Mouse (Mus musculus) forebrain, embryonic 10.5 days (tissue): ENCODE measurements at regions not wholly inside any gene's neighbourhood (a gene's known extent, or its start where the extent isn't known, plus 50 kb on each side); places are given as distances from the start of the nearest gene placed in this dataset.

Source experiments
- DNase-seq: peaks from one replicate; pipeline ENCODE4 v3.0.0-alpha.2; 2017; ENCODE audit warnings: low spot score; ENCODE audit errors: extremely low spot score
- H3K27ac ChIP-seq: fragments of 300-500 bp; sonication (generic); 2 replicates; pipeline ENCODE4 v1.5.1; 2016; ENCODE audit warnings: mild to moderate bottlenecking
- H3K27me3 ChIP-seq: fragments of 300-500 bp; sonication (generic); 2 replicates; pipeline ENCODE4 v1.6.1; 2016; ENCODE audit warnings: mild to moderate bottlenecking; ENCODE audit not compliant: poor library complexity, severe bottlenecking
- H3K36me3 ChIP-seq: fragments of 300-500 bp; sonication (generic); replicated peaks from 2 replicates; pipeline ENCODE4 v1.6.1; 2016; ENCODE audit warnings: mild to moderate bottlenecking, moderate library complexity
- H3K4me1 ChIP-seq: fragments of 300-500 bp; sonication (generic); 2 replicates; pipeline ENCODE4 v1.6.1; 2016
- H3K4me3 ChIP-seq: fragments of 300-500 bp; sonication (generic); 2 replicates; pipeline ENCODE4 v1.5.1; 2016; ENCODE audit warnings: mild to moderate bottlenecking, moderate library complexity
- H3K9me3 ChIP-seq: fragments of 300-500 bp; sonication (generic); 2 replicates; pipeline ENCODE4 v1.6.1; 2016; ENCODE audit warnings: mild to moderate bottlenecking, moderate library complexity
- WGBS: fragments of 180-500 bp; shearing (Covaris S2); methylation state at CpG from one replicate; pipeline ENCODE4 v1.1.7; 2016; 5-methylcytosine and 5-hydroxymethylcytosine counted together

- Histone ChIP-seq H3K27ac (no peak overlapping the region), H3K9me3 (no peaks in the 10 kb centered on the region), H3K4me1 (peaks cover 6% of the 10 kb centered on the region), H3K27me3 (peaks cover 15% of the 10 kb centered on the region), H3K36me3 (no peaks in the 10 kb centered on the region), H3K4me3 (no peak overlapping the region)
- WGBS: 80% methylated on average over 13 of the region's 13 CpGs
- DNase-seq: no peak
Measured at GRCm38 (mm10) chr8:92240686-92241275, 116.6 kb upstream of the Irx5 start.

- 82% methylated on average over 23 of the region's 23 CpGs for WGBS
- Histone ChIP-seq H3K4me3 (no peak overlapping the region), H3K4me1 (peaks cover 6% of the 10 kb centered on the region), H3K27ac (no peak overlapping the region), H3K9me3 (no peaks in the 10 kb centered on the region), H3K27me3 (no peaks in the 10 kb centered on the region), H3K36me3 (no peaks in the 10 kb centered on the region)
- DNase-seq: no peak
Measured at GRCm38 (mm10) chr8:92231326-92232225, 125.8 kb upstream of the Irx5 start.

DNA sequence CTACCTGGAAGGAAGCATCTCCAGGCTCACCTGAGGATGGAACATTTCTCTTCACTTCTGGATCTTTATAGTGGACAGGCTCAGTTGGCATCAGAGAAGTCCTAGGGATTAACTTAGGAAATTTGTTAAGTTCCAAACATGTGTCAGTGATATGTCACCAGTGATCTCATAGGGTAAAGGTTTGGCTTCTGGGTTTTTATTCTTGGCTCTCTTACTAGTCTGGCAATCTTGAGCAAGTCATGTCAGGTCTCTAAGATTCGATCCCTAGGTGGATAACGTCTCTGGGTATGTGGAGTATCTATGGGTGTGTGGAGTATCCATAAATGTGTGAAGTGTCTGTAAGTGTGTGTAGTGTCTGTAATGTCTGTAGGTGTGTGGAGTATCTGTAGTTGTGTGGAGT, 127.9 kb upstream of the Irx5 start:
- no peaks in the 10 kb centered on the region for H3K36me3 ChIP-seq
- peaks cover 6% of the 10 kb centered on the region for H3K4me1 ChIP-seq
- no peak overlapping the region for H3K27ac ChIP-seq
- WGBS: 96% methylated on average over 2 of the region's 2 CpGs
- no peaks in the 10 kb centered on the region; the same call in 1 of the 2 replicates for H3K9me3 ChIP-seq
- H3K4me3 ChIP-seq: no peak overlapping the region
- DNase-seq: no peak
- no peaks in the 10 kb centered on the region for H3K27me3 ChIP-seq

- no peaks in the 10 kb centered on the region for H3K4me1 ChIP-seq
- H3K9me3 ChIP-seq: no peaks in the 10 kb centered on the region; the same call in 1 of the 2 replicates
- no peak for DNase-seq
- peaks cover 6% of the 10 kb centered on the region; the same call in 1 of the 2 replicates for H3K27me3 ChIP-seq
- H3K27ac ChIP-seq: no peak overlapping the region
- 95% methylated on average over 3 of the region's 3 CpGs for WGBS
- no peaks in the 10 kb centered on the region for H3K36me3 ChIP-seq
- no peak overlapping the region for H3K4me3 ChIP-seq
Measured at GRCm38 (mm10) chr8:92224929-92225328, 132.5 kb upstream of the Irx5 start.

DNA sequence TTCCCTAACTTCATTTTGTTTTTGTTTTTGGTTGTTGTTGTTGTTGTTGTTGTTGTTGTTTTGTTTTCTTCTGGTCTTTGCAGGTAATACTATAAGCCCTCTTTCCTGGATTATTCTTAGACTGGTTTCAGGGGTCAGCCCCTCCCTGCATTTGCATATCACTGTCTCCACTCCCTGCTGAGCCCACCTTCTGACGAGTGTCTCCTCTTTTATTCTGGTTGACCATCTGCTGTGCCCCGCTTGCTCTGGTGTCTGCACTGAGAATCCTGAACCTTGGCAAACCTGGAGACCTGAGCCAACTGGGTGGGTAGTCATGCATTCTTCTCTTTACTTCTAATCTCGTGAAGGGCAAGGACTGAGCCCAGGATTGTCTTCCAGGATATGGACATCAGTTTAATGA, 134.4 kb upstream of the Irx5 start:
- Histone ChIP-seq H3K27me3 (peaks cover 19% of the 10 kb centered on the region), H3K4me1 (peaks cover 8% of the 10 kb centered on the region), H3K9me3 (no peaks in the 10 kb centered on the region; the same call in 1 of the 2 replicates), H3K4me3 (no peak overlapping the region), H3K36me3 (no peaks in the 10 kb centered on the region), H3K27ac (no peak overlapping the region)
- no peak for DNase-seq
- 59% methylated on average over 3 of the region's 3 CpGs for WGBS

- WGBS: 62% methylated on average over 9 of the region's 9 CpGs
- Histone ChIP-seq H3K4me3 (no peak overlapping the region), H3K4me1 (peaks cover 28% of the 10 kb centered on the region), H3K27me3 (peaks cover 43% of the 10 kb centered on the region), H3K36me3 (no peaks in the 10 kb centered on the region), H3K9me3 (no peaks in the 10 kb centered on the region), H3K27ac (no peak overlapping the region)
- no peak for DNase-seq
Measured at GRCm38 (mm10) chr8:92219181-92219890, 138.1 kb upstream of the Irx5 start.

DNA sequence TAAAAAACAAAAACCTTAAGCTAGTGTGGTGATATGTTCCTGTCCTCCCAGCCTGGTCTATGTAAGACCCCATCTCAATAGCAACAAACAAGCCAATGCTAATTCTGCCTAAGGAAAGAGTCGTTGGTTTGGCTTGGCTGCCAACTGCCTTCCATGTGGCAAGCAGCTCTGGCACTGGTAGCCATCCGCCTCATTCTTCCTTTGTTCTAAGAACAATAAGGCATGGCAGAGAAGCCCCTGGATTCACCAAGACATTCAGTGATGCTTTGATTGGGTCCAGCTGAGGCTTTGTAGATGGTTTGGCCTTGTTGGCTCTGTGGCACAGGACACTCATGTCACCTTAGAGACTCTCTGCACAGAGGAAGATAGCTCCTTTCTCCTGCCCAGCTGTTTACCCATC, 139.9 kb upstream of the Irx5 start:
- H3K4me1 ChIP-seq: peaks cover 34% of the 10 kb centered on the region
- H3K27me3 ChIP-seq: peaks cover 59% of the 10 kb centered on the region
- 71% methylated on average over 2 of the region's 2 CpGs for WGBS
- no peak for DNase-seq
- no peak overlapping the region for H3K27ac ChIP-seq
- no peak overlapping the region for H3K4me3 ChIP-seq
- no peaks in the 10 kb centered on the region for H3K9me3 ChIP-seq
- H3K36me3 ChIP-seq: no peaks in the 10 kb centered on the region

DNA sequence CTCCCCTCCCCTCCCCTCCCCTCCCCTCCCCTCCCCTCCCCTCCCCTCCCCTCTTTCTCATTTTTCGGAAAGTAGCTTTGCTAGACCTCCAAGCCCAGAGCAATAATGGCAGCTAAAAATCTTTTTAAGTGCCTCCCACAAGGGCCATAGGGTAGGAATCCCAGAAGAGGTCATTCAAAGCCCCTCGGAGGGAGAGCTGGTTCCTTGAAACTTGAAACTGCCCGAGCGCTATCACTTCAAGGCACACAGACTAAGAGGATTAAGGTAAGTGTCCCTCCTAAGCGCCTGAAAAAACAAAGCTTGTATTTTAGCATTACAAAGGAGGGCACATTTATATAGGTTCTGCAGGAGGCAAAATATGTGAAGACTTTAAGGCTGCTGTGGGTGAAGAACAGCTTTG, 141.2 kb upstream of the Irx5 start:
- 0% methylated on average over 4 of the region's 5 CpGs for WGBS
- Histone ChIP-seq H3K36me3 (no peaks in the 10 kb centered on the region), H3K4me3 (no peak overlapping the region), H3K4me1 (peaks cover 34% of the 10 kb centered on the region), H3K27ac (0 out of 2 replicates have a peak overlapping the region, but pooled peaks have one; percentile 48), H3K9me3 (no peaks in the 10 kb centered on the region), H3K27me3 (peaks cover 72% of the 10 kb centered on the region)
- DNase-seq: peak; percentile 46

GRCm38 (mm10) chr8:92212786-92213535, 144.5 kb upstream of the Irx5 start:
- WGBS: 91% methylated on average over 14 of the region's 14 CpGs
- no peak for DNase-seq
- peaks cover 75% of the 10 kb centered on the region for H3K27me3 ChIP-seq

DNA sequence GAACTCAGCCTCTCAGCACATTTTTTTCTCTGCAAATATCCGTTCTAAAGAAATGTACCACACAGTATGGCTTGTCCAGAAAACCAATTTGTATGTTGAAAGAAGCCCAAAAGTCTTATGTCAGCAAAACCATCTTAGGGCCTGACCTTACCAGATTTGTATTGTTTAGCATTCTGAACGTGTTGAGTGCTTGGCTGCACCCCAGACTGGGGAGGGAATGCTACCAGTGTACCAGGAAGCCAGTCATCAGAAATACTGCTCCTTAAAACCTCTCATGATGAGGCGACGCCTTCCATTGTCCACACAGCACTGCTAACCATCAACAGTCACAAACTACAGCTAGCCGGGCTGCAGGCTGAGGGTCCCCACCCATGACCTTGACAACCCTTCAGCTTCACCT, 148.3 kb upstream of the Irx5 start:
- Histone ChIP-seq H3K4me3 (no peak overlapping the region), H3K9me3 (no peaks in the 10 kb centered on the region), H3K36me3 (no peaks in the 10 kb centered on the region), H3K27ac (no peak overlapping the region), H3K27me3 (peaks cover 78% of the 10 kb centered on the region), H3K4me1 (peaks cover 18% of the 10 kb centered on the region)
- WGBS: 76% methylated on average over 5 of the region's 5 CpGs
- DNase-seq: no peak

More at GRCm38 (mm10) chr8:92212786-92213535, 144.5 kb upstream of the Irx5 start:
- Histone ChIP-seq H3K9me3 (no peaks in the 10 kb centered on the region), H3K4me3 (no peak overlapping the region), H3K36me3 (no peaks in the 10 kb centered on the region), H3K27ac (no peak overlapping the region), H3K4me1 (peaks cover 26% of the 10 kb centered on the region)

GRCm38 (mm10) chr8:92195635-92196034, 161.8 kb upstream of the Irx5 start:
- WGBS: 94% methylated on average over 8 of the region's 8 CpGs
- no peaks in the 10 kb centered on the region for H3K36me3 ChIP-seq
- no peaks in the 10 kb centered on the region for H3K9me3 ChIP-seq
- no peak overlapping the region for H3K4me3 ChIP-seq
- no peak overlapping the region for H3K27ac ChIP-seq
- peaks cover 7% of the 10 kb centered on the region for H3K4me1 ChIP-seq
- DNase-seq: no peak
- H3K27me3 ChIP-seq: peaks cover 17% of the 10 kb centered on the region

DNA sequence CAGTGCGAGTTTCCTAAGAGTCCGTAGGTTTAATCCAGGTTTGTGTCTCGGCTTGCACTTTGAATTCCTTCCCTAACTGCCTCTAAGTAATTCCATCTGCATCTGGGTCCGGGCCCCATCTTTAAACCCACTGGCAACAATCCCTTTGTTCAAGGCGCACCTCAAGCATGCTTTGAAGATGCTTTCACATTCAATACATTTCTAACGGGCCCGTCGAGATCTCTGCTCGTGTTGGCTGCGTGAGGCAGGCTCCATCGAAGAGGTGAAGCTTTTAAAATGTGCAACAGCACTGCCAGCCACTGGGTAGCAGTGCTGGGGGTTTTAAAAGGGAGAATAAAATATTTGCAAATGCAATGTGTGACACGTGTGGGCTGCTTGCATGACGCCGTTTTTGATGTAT, 163.4 kb upstream of the Irx5 start:
- H3K27me3 ChIP-seq: peaks cover 14% of the 10 kb centered on the region
- no peak overlapping the region for H3K4me3 ChIP-seq
- DNase-seq: no peak
- 59% methylated on average over 14 of the region's 14 CpGs for WGBS
- H3K27ac ChIP-seq: no peak overlapping the region; the same call in 1 of the 2 replicates
- H3K4me1 ChIP-seq: peaks cover 7% of the 10 kb centered on the region
- H3K36me3 ChIP-seq: no peaks in the 10 kb centered on the region
- H3K9me3 ChIP-seq: no peaks in the 10 kb centered on the region
